Mouse (Mus musculus): ENCODE measurements around the gene Zbtb9. TPM values are rescaled to one million over a fixed set of nuclear protein-coding genes. Genes with fewer than 3 reads are reported as not detected.

The Zbtb9 gene
- total and polyA plus RNA-seq, 3 experiments = 10.7 to 13.4 TPM; not detected in 1

GRCm38 (mm10) chr17:27008277-27008676 is 35.3 kb downstream of the Zbtb9 start:
- DNase-seq (ENCODE audit: low read depth, low spot score) = peak; percentile 58

GRCm38 (mm10) chr17:27011167-27011566 is 38.2 kb downstream of the Zbtb9 start:
- Histone ChIP-seq H3K4me3 (ENCODE audit: control insufficient read depth in 1 of 2, insufficient read depth in 1 of 2, low read depth in 2 of 2, low read length in 2 of 2) (no peak overlapping the region), H3K36me3 (ENCODE audit: control insufficient read depth in 1 of 2, insufficient read depth in 2 of 2, low read length in 2 of 2) (peaks cover 0 to 3% of the 10 kb centered on the region in 2 experiments; a peak in 1 of 4 replicates), H3K27me3 (ENCODE audit: control insufficient read depth in 1 of 2, insufficient read depth in 2 of 2, low read length in 2 of 2) (no peaks in the 10 kb centered on the region), H3K9ac (ENCODE audit: control insufficient read depth, low read depth, low read length, poor library complexity, severe bottlenecking) (no peak overlapping the region), H3K27ac (ENCODE audit: control insufficient read depth, low read depth, low read length) (no peak overlapping the region), H3K4me1 (ENCODE audit: control insufficient read depth in 1 of 2, insufficient read depth in 2 of 2, low read length in 2 of 2) (peaks cover 3 to 11% of the 10 kb centered on the region in 2 experiments; a peak in 3 of 4 replicates), H3K79me2 (ENCODE audit: control insufficient read depth, insufficient read depth, low read length, poor library complexity) (no peaks in the 10 kb centered on the region; the same call in 1 of the 2 replicates), H3K9me3 (replicated peaks; ENCODE audit: insufficient read depth, low read length) (no peaks in the 10 kb centered on the region)
- no peak for DNase-seq (ENCODE audit: low read depth, low spot score)
- TF ChIP-seq ZC3H11A (IDR thresholded peaks at IDR 0.05; ENCODE audit: low read depth, low read length) (no peak), SIN3A (IDR thresholded peaks at IDR 0.05; ENCODE audit: low read length) (no peak), TBP (IDR thresholded peaks at IDR 0.05; ENCODE audit: low read depth, low read length) (no peak), POLR2AphosphoS2 (IDR thresholded peaks at IDR 0.05; ENCODE audit: low read length) (no peak), MYC (IDR thresholded peaks at IDR 0.05; ENCODE audit: low read depth, low read length) (no peak), GABPA (IDR thresholded peaks at IDR 0.05; ENCODE audit: low read depth, low read length) (no peak), RAD21 (IDR thresholded peaks at IDR 0.05; ENCODE audit: low read depth, low read length) (no peak), CHD2 (IDR thresholded peaks at IDR 0.05; ENCODE audit: low read length) (no peak), MYB (IDR thresholded peaks at IDR 0.05; ENCODE audit: low read depth, low read length) (no peak), UBTF (IDR thresholded peaks at IDR 0.05; ENCODE audit: borderline replicate concordance, insufficient read depth, low read depth, low read length) (no peak), ZNF384 (IDR thresholded peaks at IDR 0.05; ENCODE audit: low read depth, low read length) (no peak), NELFE (IDR thresholded peaks at IDR 0.05; ENCODE audit: low read depth, low read length) (no peak), POLR2A (IDR thresholded peaks at IDR 0.05; ENCODE audit: control insufficient read depth in 1 of 2, insufficient read depth in 1 of 2, low read depth in 1 of 2, low read length in 2 of 2, poor library complexity in 1 of 2) (no peak), MAFK (IDR thresholded peaks at IDR 0.05; ENCODE audit: borderline replicate concordance, low read depth, low read length) (no peak), ELF1 (IDR thresholded peaks at IDR 0.05; ENCODE audit: low read depth, low read length) (no peak), EP300 (IDR thresholded peaks at IDR 0.05; ENCODE audit: low read depth in 1 of 2, low read length in 2 of 2) (no peak), SMC3 (IDR thresholded peaks at IDR 0.05; ENCODE audit: low read depth, low read length) (no peak), ZMIZ1 (IDR thresholded peaks at IDR 0.05; ENCODE audit: low read depth, low read length) (no peak)

More at GRCm38 (mm10) chr17:27008277-27008676, 35.3 kb downstream of the Zbtb9 start:
- peaks cover 3 to 14% of the 10 kb centered on the region in 2 experiments; a peak in 3 of 4 replicates for H3K4me1 ChIP-seq (ENCODE audit: control insufficient read depth in 1 of 2, insufficient read depth in 2 of 2, low read length in 2 of 2)
- no peaks in the 10 kb centered on the region for H3K9me3 ChIP-seq (replicated peaks; ENCODE audit: insufficient read depth, low read length)
- no peak overlapping the region for H3K4me3 ChIP-seq (ENCODE audit: control insufficient read depth in 1 of 2, insufficient read depth in 1 of 2, low read depth in 2 of 2, low read length in 2 of 2)
- no peak for TF ChIP-seq TBP (IDR thresholded peaks at IDR 0.05; ENCODE audit: low read depth, low read length)
- peak; percentile 1; the same call in 1 of the 2 replicates for TF ChIP-seq ZC3H11A (IDR thresholded peaks at IDR 0.05; ENCODE audit: low read depth, low read length)
- no peak for TF ChIP-seq MAX (IDR thresholded peaks at IDR 0.05; ENCODE audit: low read length)
- TF ChIP-seq E2F4 (IDR thresholded peaks at IDR 0.05; ENCODE audit: borderline replicate concordance, low read depth, low read length) = no peak
- no peak for TF ChIP-seq TCF12 (IDR thresholded peaks at IDR 0.05; ENCODE audit: low read depth, low read length)
- no peak for TF ChIP-seq SIN3A (IDR thresholded peaks at IDR 0.05; ENCODE audit: low read length)
- peak in 1 of 2 experiments; percentile 17; a peak in 1 of 4 replicates for TF ChIP-seq EP300 (IDR thresholded peaks at IDR 0.05; ENCODE audit: low read depth in 1 of 2, low read length in 2 of 2)
- no peak for TF ChIP-seq GABPA (IDR thresholded peaks at IDR 0.05; ENCODE audit: low read depth, low read length)
- TF ChIP-seq CHD2 (IDR thresholded peaks at IDR 0.05; ENCODE audit: low read length) = no peak
- no peak for TF ChIP-seq ELF1 (IDR thresholded peaks at IDR 0.05; ENCODE audit: low read depth, low read length)
- peaks cover 0 to 10% of the 10 kb centered on the region in 2 experiments; a peak in 2 of 4 replicates for H3K36me3 ChIP-seq (ENCODE audit: control insufficient read depth in 1 of 2, insufficient read depth in 2 of 2, low read length in 2 of 2)
- no peaks in the 10 kb centered on the region for H3K27me3 ChIP-seq (ENCODE audit: control insufficient read depth in 1 of 2, insufficient read depth in 2 of 2, low read length in 2 of 2)
- no peak overlapping the region for H3K9ac ChIP-seq (ENCODE audit: control insufficient read depth, low read depth, low read length, poor library complexity, severe bottlenecking)
- H3K27ac ChIP-seq (ENCODE audit: control insufficient read depth, low read depth, low read length) = no peak overlapping the region
- no peaks in the 10 kb centered on the region; the same call in 1 of the 2 replicates for H3K79me2 ChIP-seq (ENCODE audit: control insufficient read depth, insufficient read depth, low read length, poor library complexity)
